Mouse (Mus musculus): Measurements from ENCODE around the gene Gm21319. TPM values are rescaled to one million over a fixed set of nuclear protein-coding genes. Genes with fewer than 3 reads are reported as not detected.
"Not testable (repeated sequence)": the region's sequence is repeated elsewhere in the genome, so short reads cannot be mapped to it uniquely, and the experiment has no call there.

Gene Gm21319
- polyA plus RNA-seq (2012), result not detected in 2 replicates

- TF ChIP-seq GATA1 (IDR thresholded peaks at IDR 0.05; ENCODE audit: low read length), result not testable (repeated sequence)
Observed at GRCm38 (mm10) chr12:87775655-87776054, at the start of gene Gm21319. TSS of gene Gm21319 (minus strand) at chr12:87775755.

GRCm38 (mm10) chr12:87816277-87816676 lies 40.7 kb upstream of the Gm21319 start, which contains the start of gene BB287469:
TSS of gene BB287469 (plus strand) at chr12:87816577.
- TF ChIP-seq GATA1 (IDR thresholded peaks at IDR 0.05; ENCODE audit: low read length), result not testable (repeated sequence)

- not testable (repeated sequence) for TF ChIP-seq GATA1 (IDR thresholded peaks at IDR 0.05; ENCODE audit: low read length)
Observed at GRCm38 (mm10) chr12:87795212-87795611, 19.7 kb upstream of the Gm21319 start, which contains the start of gene Gm21936. TSS of gene Gm21936 (plus strand) at chr12:87795512.

Other genes starting within 250 kb of the Gm21319 start
- not detected in 2 replicates for gene Oog1, start 173.1 kb downstream of the Gm21319 start, polyA plus RNA-seq (2012)
- not detected in 2 replicates for gene Gm4027, start 156.9 kb downstream of the Gm21319 start, polyA plus RNA-seq (2012)
- gene Gm16381, start 131.1 kb downstream of the Gm21319 start, polyA plus RNA-seq (2012), result not detected in 2 replicates
- gene Gm21936, start 19.8 kb upstream of the Gm21319 start, polyA plus RNA-seq (2012), result not detected in 2 replicates
- not detected in 2 replicates for gene BB287469, start 40.8 kb upstream of the Gm21319 start, polyA plus RNA-seq (2012)
- gene Gm2001, start 66.6 kb upstream of the Gm21319 start, polyA plus RNA-seq (2012), result not detected in 2 replicates
- not detected in 2 replicates for gene Gm2016, start 98.3 kb upstream of the Gm21319 start, polyA plus RNA-seq (2012)
- gene Gm2022, start 119.6 kb upstream of the Gm21319 start, polyA plus RNA-seq (2012), result not detected in 2 replicates
- not detected in 2 replicates for gene Gm2035, start 144.1 kb upstream of the Gm21319 start, polyA plus RNA-seq (2012)
- gene Gm2042, start 178.3 kb upstream of the Gm21319 start, polyA plus RNA-seq (2012), result not detected in 2 replicates
- not detected in 2 replicates for gene Gm2075, start 236.1 kb upstream of the Gm21319 start, polyA plus RNA-seq (2012)
- gene Gm6803, start 243.0 kb upstream of the Gm21319 start, polyA plus RNA-seq (2012), result not detected in 2 replicates

Data from G1E-ER4 (cell line).